Mouse (Mus musculus) brown adipose tissue, adult 24 weeks (tissue): ENCODE measurements around the gene Anapc16. TPM values are rescaled to one million over a fixed set of nuclear protein-coding genes. Genes with fewer than 3 reads are reported as not detected.

Source experiments
- H3K27ac ChIP-seq: fragments of 200-500 bp; replicated peaks from 2 replicates; pipeline ENCODE4 v1.5.1; 2012; ENCODE audit warnings: low read depth, mild to moderate bottlenecking, low read length
- H3K4me1 ChIP-seq: fragments of 200-500 bp; 2 replicates; pipeline ENCODE4 v1.6.1; 2012; ENCODE audit warnings: low read length, mixed read lengths; ENCODE audit not compliant: control insufficient read depth, insufficient read depth, insufficient read length
- H3K4me3 ChIP-seq: fragments of 200-500 bp; 2 replicates; pipeline ENCODE4 v1.5.1; 2012; ENCODE audit warnings: low read depth, mild to moderate bottlenecking, low read length, moderate library complexity; ENCODE audit not compliant: insufficient read depth
- polyA plus RNA-seq: library from polyadenylated mRNA; stranded (reverse); fragments of >200 nt; gene quantifications from 2 replicates; pipeline ENCODE4 v1.2.4, GENCODE M21; 2012; ENCODE audit not compliant: missing spikeins, insufficient read depth, insufficient read length

Gene Anapc16
- polyA plus RNA-seq, 1 experiment = 60.8 TPM

DNA sequence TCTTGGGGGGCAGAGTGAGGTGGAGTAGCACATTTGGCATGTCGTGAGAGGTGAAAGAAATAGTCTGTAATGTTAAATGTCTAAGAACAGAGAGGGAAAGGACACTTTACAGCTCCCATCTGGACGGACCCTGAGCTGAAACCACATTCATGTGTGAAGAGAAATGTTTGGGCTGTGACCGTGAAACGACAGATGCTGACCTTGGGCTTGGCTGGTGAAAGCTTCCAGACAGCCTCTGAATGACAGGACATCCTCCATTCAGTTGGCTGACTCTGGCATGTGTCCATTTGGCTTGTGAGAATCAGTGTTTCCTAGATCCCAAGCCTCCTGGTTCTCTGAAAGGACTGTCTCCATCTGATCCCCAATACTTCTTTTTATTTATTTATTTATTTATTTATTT lies 14.9 kb downstream of the Anapc16 start:
- no peaks in the 10 kb centered on the region for H3K4me1 ChIP-seq
- no peak overlapping the region for H3K27ac ChIP-seq
- H3K4me3 ChIP-seq = no peak overlapping the region

DNA sequence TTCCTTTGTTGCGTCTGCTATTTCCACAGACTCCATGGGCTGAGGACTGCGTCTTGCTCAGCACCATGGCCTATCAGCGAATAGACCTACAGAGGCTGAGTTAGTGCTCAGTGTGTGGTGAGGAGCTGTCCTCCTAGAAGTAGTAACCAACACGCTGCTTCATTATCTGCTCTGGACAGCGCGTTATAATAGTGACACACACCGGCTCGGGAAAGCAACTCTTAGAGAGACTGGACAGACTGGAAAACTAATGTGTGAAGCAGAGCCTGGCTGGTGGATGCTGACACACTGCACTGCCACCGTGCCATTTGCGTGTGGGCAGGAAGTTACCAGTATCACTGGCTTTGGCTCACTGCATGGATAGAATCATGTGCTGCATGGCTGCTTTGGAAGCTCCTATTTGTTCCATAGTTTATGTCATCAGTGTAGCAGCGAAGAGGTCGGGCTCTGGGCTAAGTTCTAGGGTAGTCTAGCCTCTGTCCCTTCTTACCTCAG lies 20.5 kb downstream of the Anapc16 start:
- Histone ChIP-seq H3K27ac (no peak overlapping the region), H3K4me1 (peaks cover 34% of the 10 kb centered on the region), H3K4me3 (no peak overlapping the region)

DNA sequence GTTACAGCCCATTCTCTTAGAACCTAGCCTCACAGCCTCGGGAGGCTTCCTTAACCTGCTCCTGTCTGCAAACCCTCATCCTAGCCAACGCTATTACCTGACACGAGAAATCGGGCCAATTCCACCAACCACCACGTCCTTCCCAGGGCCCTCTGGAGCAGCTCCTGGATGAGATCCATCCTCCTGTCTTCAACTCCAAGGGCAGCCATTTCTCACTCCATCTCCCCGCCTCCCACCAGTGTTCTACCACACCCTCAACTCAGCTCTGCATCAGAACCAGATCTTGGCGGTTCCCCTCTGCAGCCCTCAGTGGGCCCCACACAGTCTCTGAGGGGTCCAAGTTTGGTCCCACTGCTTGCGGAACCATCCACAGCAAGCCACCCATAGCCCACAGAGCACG lies 21.1 kb downstream of the Anapc16 start:
- H3K4me1 ChIP-seq = peaks cover 38% of the 10 kb centered on the region
- no peak overlapping the region for H3K27ac ChIP-seq
- no peak overlapping the region for H3K4me3 ChIP-seq

DNA sequence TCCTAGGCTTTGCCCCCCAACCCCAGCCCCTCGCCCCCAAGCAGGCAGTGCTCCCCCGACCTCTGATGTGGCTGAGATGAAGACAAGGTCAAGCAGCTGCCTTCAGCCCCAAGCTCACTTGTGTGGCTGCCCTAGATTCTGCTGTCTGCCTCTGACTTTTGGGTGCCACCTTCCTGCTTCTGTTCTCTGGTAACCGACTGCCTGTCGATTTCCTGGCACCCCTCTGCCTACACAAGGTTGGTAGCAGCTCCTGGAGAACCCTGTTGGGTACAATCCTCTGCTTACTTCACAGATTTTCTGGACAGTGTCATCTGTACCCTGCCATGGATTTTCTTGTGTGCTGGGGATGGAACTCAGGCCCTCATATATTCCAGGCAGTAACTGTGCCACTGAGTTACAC lies 21.6 kb downstream of the Anapc16 start:
- H3K27ac ChIP-seq = no peak overlapping the region
- H3K4me3 ChIP-seq = no peak overlapping the region
- peaks cover 39% of the 10 kb centered on the region for H3K4me1 ChIP-seq

DNA sequence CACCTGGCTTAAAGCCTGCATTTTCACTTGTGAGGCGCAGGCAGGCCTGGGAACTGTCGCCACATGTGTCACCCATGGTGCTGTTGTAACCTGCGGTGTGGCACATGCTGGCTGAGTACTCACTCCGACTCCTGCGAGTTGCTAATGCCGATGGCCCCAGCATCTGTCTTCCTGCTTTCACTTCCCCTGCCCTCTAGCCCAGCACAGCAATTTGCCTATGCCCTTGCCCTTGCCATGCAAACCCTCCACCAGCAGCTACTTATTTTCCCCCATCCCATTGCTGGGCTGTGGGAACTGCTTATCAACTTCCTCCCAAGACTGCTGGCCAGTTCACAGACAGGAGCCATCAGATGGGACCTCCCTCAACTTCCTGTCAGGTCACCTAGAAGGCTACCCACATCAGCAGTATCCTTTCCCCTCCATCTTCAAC lies 22.1 kb downstream of the Anapc16 start:
- H3K4me3 ChIP-seq = no peak overlapping the region
- H3K27ac ChIP-seq = peak overlapping the region; percentile 74
- H3K4me1 ChIP-seq = peaks cover 39% of the 10 kb centered on the region

DNA sequence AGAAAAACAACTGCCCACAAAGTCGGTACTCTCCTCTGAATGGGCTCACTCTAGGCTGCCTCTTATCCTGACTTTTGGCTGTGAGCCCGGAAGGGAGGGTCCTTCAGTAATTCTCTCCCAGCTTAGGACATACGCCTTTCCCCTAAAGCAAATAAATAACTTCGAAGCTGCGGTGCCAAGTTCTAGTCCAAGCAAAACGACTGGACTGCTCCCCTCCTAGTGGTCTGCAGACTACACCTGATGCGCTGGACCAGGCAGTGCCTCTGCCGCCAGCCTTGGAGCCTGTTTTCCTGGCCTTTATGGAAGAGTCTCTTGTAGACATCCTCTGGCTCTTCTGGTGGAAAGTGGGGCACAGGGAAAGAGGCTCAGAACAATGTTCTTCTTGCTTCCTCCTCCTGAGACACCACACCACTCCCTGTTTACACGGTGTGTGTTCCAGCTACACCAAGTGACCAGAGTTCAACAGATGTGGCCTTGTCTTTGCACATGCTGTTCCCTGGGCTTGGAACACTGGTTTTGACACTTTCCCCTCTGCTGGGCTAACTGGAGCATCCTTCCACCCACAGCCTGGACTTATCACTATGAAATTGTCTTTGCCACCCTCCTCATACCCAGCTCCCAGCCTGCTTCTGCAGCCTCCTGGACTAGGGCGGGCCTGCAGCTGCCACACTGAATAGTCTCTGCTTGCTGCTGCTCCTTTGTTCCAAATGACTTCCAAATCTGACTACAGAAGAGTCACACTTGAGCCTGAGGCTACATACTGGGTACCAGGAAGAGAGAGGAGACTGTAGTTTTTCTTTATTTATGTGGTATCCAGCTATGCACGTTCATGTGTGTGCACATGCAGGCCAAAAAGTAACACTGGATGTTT lies 23.8 kb downstream of the Anapc16 start:
- H3K4me3 ChIP-seq = no peak overlapping the region

DNA sequence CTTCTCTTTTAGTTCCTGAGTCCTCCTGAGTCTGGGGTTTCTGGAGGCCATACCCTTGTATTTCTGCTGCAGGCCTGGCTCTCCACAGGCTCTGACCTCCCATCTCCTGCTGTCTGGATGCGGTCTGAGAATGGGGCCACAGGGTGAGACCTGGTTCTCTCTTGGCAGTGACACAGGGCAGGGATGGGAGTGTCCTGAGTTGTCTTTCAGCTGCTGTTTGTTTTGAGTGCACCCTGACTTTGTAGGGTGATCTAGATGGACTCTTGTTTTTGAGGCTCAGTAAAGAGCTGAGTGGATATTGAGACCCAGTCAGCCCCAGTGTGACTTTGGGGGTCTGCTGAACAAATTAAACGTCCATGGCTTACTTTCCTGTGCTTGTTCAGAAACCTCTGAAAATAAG lies 24.5 kb downstream of the Anapc16 start:
- Histone ChIP-seq H3K4me3 (no peak overlapping the region), H3K4me1 (peaks cover 53% of the 10 kb centered on the region), H3K27ac (peak overlapping the region; percentile 80)

More for the DNA sequence above, 23.8 kb downstream of the Anapc16 start:
- Histone ChIP-seq H3K4me1 (peaks cover 47% of the 10 kb centered on the region), H3K27ac (peak overlapping the region; percentile 80)

DNA sequence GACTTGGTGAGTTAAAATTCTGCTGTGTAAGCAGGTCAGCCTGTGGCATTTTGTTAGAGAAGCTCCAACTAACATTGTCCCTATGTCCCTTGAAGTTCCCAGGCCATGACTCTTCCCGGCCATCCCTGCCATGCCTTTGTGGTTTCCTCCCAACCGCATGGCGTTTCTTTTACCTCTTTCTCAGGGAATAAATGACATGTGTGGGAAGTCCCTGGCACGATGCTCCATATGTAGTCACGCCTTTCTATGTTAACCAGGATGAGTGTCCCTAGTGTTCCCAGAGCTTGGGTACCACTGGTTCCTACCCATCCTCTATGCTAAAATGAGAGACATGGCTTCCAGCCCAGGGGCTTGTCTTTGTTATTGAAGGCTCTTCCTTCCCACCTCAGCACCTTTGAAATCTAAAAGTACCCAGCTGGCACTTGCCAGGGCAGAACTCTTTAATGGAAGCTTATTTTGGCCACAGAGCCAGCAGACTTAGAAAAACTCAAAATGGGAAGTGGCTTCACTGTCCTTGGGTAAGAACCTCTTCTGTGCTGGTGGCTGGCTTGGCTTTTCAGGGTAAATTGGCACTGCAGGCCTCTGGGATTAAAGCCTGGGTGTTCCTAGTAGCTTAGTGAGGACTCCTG lies 25.1 kb downstream of the Anapc16 start:
- Histone ChIP-seq H3K27ac (peak overlapping the region; percentile 80), H3K4me1 (peaks cover 58% of the 10 kb centered on the region), H3K4me3 (no peak overlapping the region)

DNA sequence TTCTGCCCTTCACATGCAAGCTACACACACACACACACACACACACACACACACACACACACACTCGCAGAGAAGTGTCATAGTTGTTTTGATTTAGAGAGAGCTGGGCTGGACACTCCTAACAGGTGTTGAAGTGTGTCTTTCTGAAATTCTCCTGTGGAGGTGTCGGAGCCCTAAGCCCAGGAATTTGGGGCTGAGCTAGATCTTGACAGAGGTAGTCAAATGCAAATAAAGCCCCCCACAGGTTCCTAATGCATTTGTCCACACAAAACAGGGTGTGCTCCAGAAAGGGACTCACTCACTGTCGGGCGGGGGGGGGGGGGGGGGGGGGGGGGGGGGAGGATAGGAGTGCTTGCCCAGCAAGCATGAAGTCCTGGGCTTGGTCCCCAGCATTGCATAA lies 25.8 kb downstream of the Anapc16 start:
- peak overlapping the region; percentile 9; the same call in 1 of the 2 replicates for H3K27ac ChIP-seq
- peaks cover 58% of the 10 kb centered on the region for H3K4me1 ChIP-seq
- no peak overlapping the region for H3K4me3 ChIP-seq

DNA sequence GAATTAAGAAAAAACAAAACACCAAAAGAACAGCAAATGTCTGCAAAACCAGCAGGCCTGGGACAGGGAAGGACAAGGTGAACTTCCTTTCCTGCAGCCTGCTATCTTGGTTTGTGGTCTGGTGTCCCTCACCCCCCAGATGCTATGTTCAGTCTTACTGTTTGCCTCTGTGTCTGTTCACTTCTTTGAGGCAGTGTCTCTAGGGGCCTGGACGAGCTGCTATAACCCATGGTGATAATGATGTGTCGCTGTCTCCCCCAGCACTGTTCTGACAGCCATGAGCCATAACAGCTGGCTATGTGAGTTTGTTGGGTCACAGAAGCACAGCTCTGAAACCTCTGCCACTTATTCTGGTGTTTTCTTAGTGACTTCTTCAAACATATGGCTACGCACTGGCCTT lies 28.1 kb downstream of the Anapc16 start:
- H3K4me3 ChIP-seq = no peak overlapping the region
- H3K27ac ChIP-seq = peak overlapping the region; percentile 88
- H3K4me1 ChIP-seq = peaks cover 58% of the 10 kb centered on the region

DNA sequence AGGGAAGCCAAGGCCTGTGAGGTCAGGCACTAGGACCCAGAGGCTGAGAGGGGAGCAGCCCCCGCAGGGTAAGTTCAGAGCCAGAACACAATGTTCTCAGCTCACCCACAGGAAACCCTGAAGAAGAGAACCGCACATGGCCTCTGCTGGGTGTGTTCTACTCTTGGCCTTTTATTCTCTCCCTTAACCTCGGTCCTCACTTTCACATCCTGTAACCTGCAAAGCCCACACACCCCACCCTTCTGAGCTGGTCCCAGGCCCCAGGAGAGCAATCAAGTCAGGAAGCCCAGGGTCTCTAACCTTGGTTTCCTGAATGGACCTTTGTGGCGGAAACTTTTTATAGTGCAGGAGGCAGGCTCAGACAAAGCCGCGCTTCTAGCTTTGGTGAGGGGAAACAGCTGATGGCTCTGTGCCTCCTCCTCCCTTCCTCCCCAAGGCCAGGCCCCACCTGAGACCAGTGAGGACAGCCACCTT lies 28.7 kb downstream of the Anapc16 start:
- H3K4me3 ChIP-seq = no peak overlapping the region
- peaks cover 54% of the 10 kb centered on the region for H3K4me1 ChIP-seq
- peak overlapping the region; percentile 92 for H3K27ac ChIP-seq

DNA sequence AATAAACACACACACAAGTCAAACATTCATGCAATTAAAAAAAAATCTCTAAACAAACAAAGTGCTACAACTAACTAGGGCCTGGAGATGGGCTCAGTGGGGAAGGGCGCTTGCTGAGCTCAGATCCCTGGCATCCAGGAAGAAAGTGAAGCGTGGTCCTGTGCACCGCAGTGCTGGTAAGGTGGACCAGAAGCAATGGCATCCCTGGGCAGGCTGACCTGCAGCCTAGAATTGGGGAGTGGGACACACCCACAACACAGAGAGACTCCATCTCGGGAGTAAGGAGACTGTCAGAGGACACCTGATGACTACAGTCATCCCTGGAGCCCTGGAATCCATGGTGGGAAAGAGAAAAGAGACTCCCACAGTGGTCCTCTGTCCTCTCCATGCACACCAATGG lies 29.5 kb downstream of the Anapc16 start:
- Histone ChIP-seq H3K4me1 (peaks cover 47% of the 10 kb centered on the region), H3K4me3 (no peak overlapping the region), H3K27ac (peak overlapping the region; percentile 92)

DNA sequence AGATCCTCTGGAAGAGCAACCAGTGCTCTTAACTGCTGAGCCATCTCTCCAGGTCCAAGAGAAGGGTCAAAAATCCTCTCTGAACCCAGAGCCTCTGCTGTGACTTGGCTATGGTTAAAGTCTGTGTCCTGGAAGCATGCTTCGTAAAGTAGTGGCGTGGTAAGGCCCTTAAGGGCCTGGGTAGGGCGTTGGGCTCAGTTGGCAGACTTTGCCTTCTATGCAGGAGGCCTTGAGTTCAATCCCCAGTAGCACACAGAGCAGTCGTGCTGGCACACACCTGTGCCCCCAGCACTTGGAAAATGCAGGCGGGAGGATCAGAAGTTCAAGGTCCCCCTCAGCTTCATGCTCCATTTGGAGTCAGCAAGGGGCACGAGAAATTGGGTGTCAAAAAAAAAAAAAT lies 29.9 kb downstream of the Anapc16 start:
- H3K27ac ChIP-seq = peak overlapping the region; percentile 92
- H3K4me1 ChIP-seq = peaks cover 43% of the 10 kb centered on the region

DNA sequence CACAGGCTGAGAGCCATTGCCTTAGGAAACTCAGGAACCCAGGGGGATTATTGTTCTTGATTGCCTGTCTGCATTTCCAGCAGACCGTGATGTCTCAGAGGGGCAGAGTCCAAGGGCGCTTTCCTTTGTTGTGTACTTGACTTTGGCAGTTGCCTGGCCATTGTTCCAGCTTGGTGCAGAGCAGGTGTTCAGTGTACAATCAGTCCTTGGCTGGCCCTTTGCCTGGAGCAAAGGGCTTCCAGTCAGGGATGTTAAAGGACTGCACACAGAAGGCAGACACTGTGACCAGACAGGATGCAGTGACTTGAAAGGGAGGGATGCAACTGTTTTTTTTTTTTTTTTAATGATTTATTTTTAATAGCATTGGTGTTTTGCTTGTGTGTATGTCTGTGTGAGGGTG lies 30.4 kb downstream of the Anapc16 start:
- peaks cover 39% of the 10 kb centered on the region for H3K4me1 ChIP-seq
- no peak overlapping the region for H3K4me3 ChIP-seq
- H3K27ac ChIP-seq = peak overlapping the region; percentile 92

More for the DNA sequence above, 29.9 kb downstream of the Anapc16 start:
- no peak overlapping the region for H3K4me3 ChIP-seq

DNA sequence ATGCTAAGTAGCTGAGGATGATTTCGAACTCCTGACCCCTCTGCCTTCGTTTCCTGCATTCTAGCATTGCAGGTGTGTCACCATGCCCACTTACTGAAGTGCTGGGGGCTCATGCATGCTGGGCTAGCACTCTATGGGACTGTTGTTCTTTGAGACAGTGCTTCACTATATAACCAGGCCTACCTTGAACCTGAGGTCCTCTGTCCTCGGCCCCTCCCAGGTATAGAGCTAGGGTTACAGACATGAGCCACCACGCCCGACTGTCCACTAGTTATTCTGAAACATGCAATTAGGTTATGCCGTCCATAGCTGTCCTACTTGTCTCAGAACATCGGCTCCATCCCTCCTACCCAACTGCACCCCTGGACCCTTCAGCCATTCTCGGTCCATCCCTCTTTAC lies 31.1 kb downstream of the Anapc16 start:
- peak overlapping the region; percentile 74 for H3K27ac ChIP-seq
- H3K4me1 ChIP-seq = peaks cover 39% of the 10 kb centered on the region
- no peak overlapping the region for H3K4me3 ChIP-seq
